In genomic region chr11:96353522-96353841, GRCm38 (mm10) we compare ENCODE assay signal across 9 mouse cellular contexts. TPM values are rescaled to one million over a fixed set of nuclear protein-coding genes. Genes with fewer than 3 reads are reported as not detected.
DNase-seq lines count a peak whose midpoint lies in the region; ATAC-seq lines count a peak whose summit lies in the region.
"Had no signal": no experiment of that assay in that cellular context is flagged by ENCODE, and none has a peak within 500 bp of the region (broad histone marks: within the 10 kb centered on the region; RNA-seq: fewer than 3 reads in every experiment).

No protein-coding gene starts in this region.

- H3K27ac ChIP-seq in hindbrain, embryonic 10.5 days = peak overlapping the region; percentile 95
- H3K27ac ChIP-seq in liver, embryonic 15.5 days (replicated peaks) = 0 out of 2 replicates have a peak overlapping the region, but pooled peaks have one; percentile 9

- DNase-seq in adrenal gland, postnatal 10 days = peak; percentile 61
- DNase-seq in adrenal gland, adult 2 months = no peak
- DNase-seq in layer of hippocampus, postnatal 10 days (ENCODE audit: low spot score in 2 of 2) = peak; percentile 13 to 22
- DNase-seq in layer of hippocampus, adult 9-10 months (ENCODE audit: low spot score) = no peak
- DNase-seq in hindbrain, embryonic 10.5 days (ENCODE audit: low spot score) = no peak
- no peak for DNase-seq in layer of hippocampus, postnatal 36 days
- no peak for DNase-seq in gastrocnemius, postnatal 14 days

- peaks cover 100% of the 10 kb centered on the region for H3K27me3 ChIP-seq in hindbrain, embryonic 10.5 days (ENCODE audit: insufficient read depth, poor library complexity, severe bottlenecking)
- H3K27me3 ChIP-seq in liver, embryonic 15.5 days = peaks cover 94% of the 10 kb centered on the region

- H3K9me3 ChIP-seq in hindbrain, embryonic 10.5 days = no peaks in the 10 kb centered on the region
- no peaks in the 10 kb centered on the region for H3K9me3 ChIP-seq in liver, embryonic 15.5 days (replicated peaks)

- intact Hi-C loops in gastrocnemius, postnatal 14 days (cut with DNase I; ENCODE audit: low total_unique reads) = no loop called here

- WGBS in hindbrain, embryonic 10.5 days = under 1% methylated on average over 14 of the region's 14 CpGs
- WGBS in liver, embryonic 15.5 days (ENCODE audit: insufficient replicate concordance) = 3% methylated on average over 14 of the region's 14 CpGs

- no peak overlapping the region for H3K4me2 ChIP-seq in liver, embryonic 15.5 days

- ATAC-seq in liver, embryonic 15.5 days (ENCODE audit: insufficient read depth) = no peak

- peak overlapping the region; percentile 69 for H3K4me3 ChIP-seq in hindbrain, embryonic 10.5 days
- peak overlapping the region; percentile 32 for H3K4me3 ChIP-seq in liver, embryonic 15.5 days (replicated peaks)

- no peak overlapping the region; the same call in 1 of the 2 replicates for H3K9ac ChIP-seq in liver, embryonic 15.5 days

- peaks cover 11% of the 10 kb centered on the region for H3K36me3 ChIP-seq in hindbrain, embryonic 10.5 days
- no peaks in the 10 kb centered on the region for H3K36me3 ChIP-seq in liver, embryonic 15.5 days (replicated peaks)

- H3K4me1 ChIP-seq in hindbrain, embryonic 10.5 days (replicated peaks) = peaks cover 23% of the 10 kb centered on the region; the same call in 1 of the 2 replicates
- H3K4me1 ChIP-seq in liver, embryonic 15.5 days (replicated peaks) = no peaks in the 10 kb centered on the region

RNA-seq across cellular contexts. Expression of gene Hoxb2, which starts 3.2 kb away (rescaled TPM):
- total RNA-seq in adrenal gland, postnatal 10 days (2021) = 10 to 100 TPM; 16.3 to 16.7 TPM
- 10 to 100 TPM; 18.7 to 22.6 TPM for total RNA-seq in adrenal gland, adult 2 months (2021)
- 69.6 and 86.1 TPM in 2 replicates for polyA plus RNA-seq in adrenal gland, adult 2 months (2012; rRNA removed)
- total RNA-seq in layer of hippocampus, postnatal 10 days (2021) = not detected
- polyA plus RNA-seq in hindbrain, embryonic 10.5 days (2016; fragmentation: Nextera tagmentation; extraction: Ambion mirVana) = 30.1 and 49.6 TPM in 2 replicates
- polyA plus RNA-seq in liver, embryonic 15.5 days (2015; fragmentation: Nextera tagmentation; extraction: Ambion mirVana) = 0.75 and 1.1 TPM in 2 replicates
- not detected for total RNA-seq in layer of hippocampus, postnatal 36 days (2021)
- total RNA-seq in gastrocnemius, postnatal 14 days (2021) = 1 to 10 TPM in 1 of 2 experiments, under 1 TPM in 1; 0.51 to 1.1 TPM
- total RNA-seq: left cerebral cortex, postnatal 36 days had no signal

RNA-seq across cellular contexts. Expression of gene Hoxb1, which starts 12.1 kb away (rescaled TPM):
- not detected for total RNA-seq in adrenal gland, postnatal 10 days (2021)
- not detected for total RNA-seq in adrenal gland, adult 2 months (2021)
- not detected in 2 replicates for polyA plus RNA-seq in adrenal gland, adult 2 months (2012; rRNA removed)
- total RNA-seq in layer of hippocampus, postnatal 10 days (2021) = not detected
- polyA plus RNA-seq in hindbrain, embryonic 10.5 days (2016; fragmentation: Nextera tagmentation; extraction: Ambion mirVana) = 15.4 and 22.7 TPM in 2 replicates
- polyA plus RNA-seq in liver, embryonic 15.5 days (2015; fragmentation: Nextera tagmentation; extraction: Ambion mirVana) = not detected in 2 replicates
- total RNA-seq in layer of hippocampus, postnatal 36 days (2021) = not detected
- total RNA-seq in gastrocnemius, postnatal 14 days (2021) = not detected
- total RNA-seq: left cerebral cortex, postnatal 36 days had no signal

RNA-seq across cellular contexts. Expression of gene Hoxb3, which starts 30.4 kb away (rescaled TPM):
- total RNA-seq in adrenal gland, postnatal 10 days (2021) = 10 to 100 TPM; 13.7 to 24.8 TPM
- total RNA-seq in adrenal gland, adult 2 months (2021) = 10 to 100 TPM; 20.1 to 21.9 TPM
- polyA plus RNA-seq in adrenal gland, adult 2 months (2012; rRNA removed) = 89.4 and 94.9 TPM in 2 replicates
- total RNA-seq in layer of hippocampus, postnatal 10 days (2021) = not detected
- polyA plus RNA-seq in hindbrain, embryonic 10.5 days (2016; fragmentation: Nextera tagmentation; extraction: Ambion mirVana) = 5.3 and 9.6 TPM in 2 replicates
- 0.05 and 0.26 TPM in 2 replicates for polyA plus RNA-seq in liver, embryonic 15.5 days (2015; fragmentation: Nextera tagmentation; extraction: Ambion mirVana)
- total RNA-seq in layer of hippocampus, postnatal 36 days (2021) = not detected
- under 1 TPM; 0.66 to 0.80 TPM for total RNA-seq in gastrocnemius, postnatal 14 days (2021)
- total RNA-seq: left cerebral cortex, postnatal 36 days had no signal

RNA-seq across cellular contexts. Expression of gene Hoxb4, which starts 35.4 kb away (rescaled TPM):
- total RNA-seq in adrenal gland, postnatal 10 days (2021) = 10 to 100 TPM in 1 of 2 experiments, 1 to 10 TPM in 1; 8.4 to 15.9 TPM
- 10 to 100 TPM; 16.7 to 21.8 TPM for total RNA-seq in adrenal gland, adult 2 months (2021)
- 27.9 and 30.0 TPM in 2 replicates for polyA plus RNA-seq in adrenal gland, adult 2 months (2012; rRNA removed)
- total RNA-seq in layer of hippocampus, postnatal 10 days (2021) = not detected
- 0.47 and 3.1 TPM in 2 replicates for polyA plus RNA-seq in hindbrain, embryonic 10.5 days (2016; fragmentation: Nextera tagmentation; extraction: Ambion mirVana)
- polyA plus RNA-seq in liver, embryonic 15.5 days (2015; fragmentation: Nextera tagmentation; extraction: Ambion mirVana) = 0.10 TPM in 2 replicates
- not detected for total RNA-seq in layer of hippocampus, postnatal 36 days (2021)
- under 1 TPM; 0.51 to 0.53 TPM for total RNA-seq in gastrocnemius, postnatal 14 days (2021)
- total RNA-seq: left cerebral cortex, postnatal 36 days had no signal

RNA-seq across cellular contexts. Expression of gene Hoxb5, which starts 50.3 kb away (rescaled TPM):
- total RNA-seq in adrenal gland, postnatal 10 days (2021) = 10 to 100 TPM; 12.1 to 17.1 TPM
- total RNA-seq in adrenal gland, adult 2 months (2021) = 10 to 100 TPM; 15.2 to 31.6 TPM
- polyA plus RNA-seq in adrenal gland, adult 2 months (2012; rRNA removed) = 43.4 and 45.6 TPM in 2 replicates
- total RNA-seq in layer of hippocampus, postnatal 10 days (2021) = not detected
- 0.14 and 6.3 TPM in 2 replicates for polyA plus RNA-seq in hindbrain, embryonic 10.5 days (2016; fragmentation: Nextera tagmentation; extraction: Ambion mirVana)
- polyA plus RNA-seq in liver, embryonic 15.5 days (2015; fragmentation: Nextera tagmentation; extraction: Ambion mirVana) = 0.30 and 0.37 TPM in 2 replicates
- total RNA-seq in layer of hippocampus, postnatal 36 days (2021) = not detected
- under 1 TPM; 0.90 to 0.91 TPM for total RNA-seq in gastrocnemius, postnatal 14 days (2021)
- total RNA-seq: left cerebral cortex, postnatal 36 days had no signal

Comparison
In these comparisons a context has a peak if more than half of its experiments do, and no peak if none do; other contexts are left out.
1. DNase-seq: peak in adrenal gland, postnatal 10 days (single experiment) and layer of hippocampus, postnatal 10 days (2 of 2); none in adrenal gland, adult 2 months (single experiment), layer of hippocampus, adult 9-10 months (single experiment), hindbrain, embryonic 10.5 days (single experiment), layer of hippocampus, postnatal 36 days (0 of 2) and gastrocnemius, postnatal 14 days (single experiment).
2. RNA of gene Hoxb2, which starts 3.2 kb away (total RNA-seq): 18.7 to 22.6 TPM in adrenal gland, adult 2 months and 16.3 to 16.7 TPM in adrenal gland, postnatal 10 days; 0.51 to 1.1 TPM in gastrocnemius, postnatal 14 days, not detected in layer of hippocampus, postnatal 10 days and not detected in layer of hippocampus, postnatal 36 days; every median in the first group is over 4 times any median in the second.
3. RNA of gene Hoxb3, which starts 30.4 kb away (total RNA-seq): 13.7 to 24.8 TPM in adrenal gland, postnatal 10 days and 20.1 to 21.9 TPM in adrenal gland, adult 2 months; 0.66 to 0.80 TPM in gastrocnemius, postnatal 14 days, not detected in layer of hippocampus, postnatal 10 days and not detected in layer of hippocampus, postnatal 36 days; every median in the first group is over 4 times any median in the second.